Mouse (Mus musculus): ENCODE data around the gene Kcnc3.

DNA sequence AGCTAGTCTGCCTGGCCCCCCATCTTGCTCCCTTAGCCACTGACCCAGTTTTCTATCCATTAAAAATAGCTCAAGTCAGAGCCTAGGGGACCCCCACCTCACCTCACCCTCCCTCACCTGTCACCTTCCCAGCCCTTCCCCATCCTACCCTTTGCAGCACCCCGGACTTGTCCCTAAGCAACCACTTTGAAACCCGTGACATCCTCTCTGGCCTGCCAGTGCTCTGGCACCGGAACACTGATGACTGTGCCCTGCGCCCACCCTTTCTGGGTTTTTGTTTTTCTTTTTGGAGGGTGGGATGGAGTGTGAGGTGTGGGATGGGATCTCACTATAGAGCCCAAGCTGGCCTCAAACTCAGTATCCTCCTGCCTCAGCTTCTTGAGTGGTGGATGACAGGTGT is 7.2 kb downstream of the Kcnc3 start:
- TF ChIP-seq CTCF (IDR thresholded peaks at IDR 0.05; ENCODE audit: low read depth, low read length) (no peak), POLR2A (IDR thresholded peaks at IDR 0.05; ENCODE audit: borderline replicate concordance, low read depth, low read length) (no peak)

All from bone marrow macrophage, adult 2 months (primary cell).